Mouse (Mus musculus) spleen, embryonic (tissue): ENCODE results near the gene Pacrg.

Experiments used
- CTCF ChIA-PET: fragments of 350-600 bp; sonication (Branson Sonifier 250); formaldehyde crosslinking; loops from one replicate; lab custom pipeline; 2022; lab: Charles Lee

Pacrg gene

GRCm38 (mm10) chr17:10373727-10374126 is 466.4 kb downstream of the Pacrg start:
- CTCF ChIA-PET, result no interaction called here

GRCm38 (mm10) chr17:10372001-10372785 is 467.9 kb downstream of the Pacrg start:
- CTCF ChIA-PET, result interaction anchor here (0.6 to 0.7 kb wide), 3 partner anchors 12 to 453 kb away, joined by 3 to 12 read pairs (median 5); no protein-coding TSS in a partner anchor

DNA sequence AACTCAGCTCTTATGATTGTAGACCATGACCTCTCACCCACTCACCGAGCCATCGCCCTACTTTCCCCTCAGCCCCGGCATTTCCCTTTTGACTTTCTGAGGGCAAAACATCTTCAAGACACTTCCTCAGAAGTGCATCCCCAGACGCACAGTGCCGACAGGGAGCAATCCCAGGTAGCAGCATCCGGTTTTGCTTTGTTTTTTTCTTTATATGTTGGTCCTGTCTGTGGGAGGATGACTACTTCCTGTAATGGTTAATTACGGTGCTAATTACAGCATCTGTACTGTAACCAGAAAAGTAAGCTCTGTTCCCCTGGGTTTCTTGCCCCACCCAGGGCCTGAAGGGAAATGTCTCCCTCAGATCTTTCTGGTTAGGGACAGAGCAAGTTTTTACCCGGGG is 468.6 kb downstream of the Pacrg start:
- CTCF ChIA-PET, result interaction anchor here (0.6 to 0.7 kb wide), 2 partner anchors 168 to 452 kb away, joined by 3 to 5 read pairs; no protein-coding TSS in a partner anchor

GRCm38 (mm10) chr17:10370660-10371130 is 469.4 kb downstream of the Pacrg start:
- CTCF ChIA-PET, result no interaction called here

GRCm38 (mm10) chr17:10369961-10370659 is 470.0 kb downstream of the Pacrg start:
- CTCF ChIA-PET, result no interaction called here

DNA sequence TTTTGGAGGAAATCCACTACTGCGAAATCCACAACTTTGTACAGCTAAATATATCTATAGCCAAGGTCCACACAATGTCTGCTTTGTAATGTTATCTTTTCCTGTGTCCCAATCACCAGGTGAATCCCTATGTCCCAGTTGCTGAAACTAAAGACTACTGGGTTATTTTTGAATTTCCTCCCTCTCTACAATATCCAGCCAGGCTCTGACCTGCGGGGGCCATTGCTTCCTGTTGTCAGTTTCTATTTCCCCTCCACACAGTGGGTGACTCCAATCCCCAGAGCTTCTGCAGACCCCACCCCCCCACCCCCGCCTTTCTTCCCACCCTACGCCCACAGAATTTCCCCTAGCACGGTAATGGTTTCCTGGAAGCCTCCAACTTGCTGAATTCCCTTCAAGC is 473.1 kb downstream of the Pacrg start:
- CTCF ChIA-PET, result no interaction called here

GRCm38 (mm10) chr17:10366577-10366976 is 473.5 kb downstream of the Pacrg start:
- CTCF ChIA-PET, result no interaction called here

GRCm38 (mm10) chr17:10365501-10366482 is 474.3 kb downstream of the Pacrg start:
- CTCF ChIA-PET, result interaction anchor here (0.5 kb wide), 1 partner anchor 580 kb away, joined by 3 read pairs; no protein-coding TSS in a partner anchor

DNA sequence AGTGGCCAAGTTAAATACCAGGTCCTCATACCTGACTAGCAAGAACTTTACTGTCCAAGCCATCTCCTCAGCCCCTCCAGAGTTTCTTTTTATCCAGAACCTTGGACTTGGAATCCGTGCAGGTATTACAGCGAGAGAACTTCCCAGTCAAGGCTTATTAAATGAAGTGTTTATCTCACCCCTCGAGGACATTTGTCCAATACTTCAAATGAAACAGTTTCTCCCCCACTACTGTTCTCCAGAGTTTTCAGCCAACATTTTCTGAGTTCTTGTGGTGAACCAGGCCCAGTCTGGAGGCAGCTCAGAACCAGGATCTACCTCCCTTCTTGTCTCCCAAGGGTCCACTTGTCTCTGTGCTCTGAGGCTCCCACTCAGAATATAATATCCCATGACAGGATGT is 477.0 kb downstream of the Pacrg start:
- CTCF ChIA-PET, result no interaction called here

GRCm38 (mm10) chr17:10361882-10362291 is 478.2 kb downstream of the Pacrg start:
- CTCF ChIA-PET, result no interaction called here

GRCm38 (mm10) chr17:10360738-10361137 is 479.4 kb downstream of the Pacrg start:
- CTCF ChIA-PET, result no interaction called here

GRCm38 (mm10) chr17:10359466-10359865 is 480.6 kb downstream of the Pacrg start:
- CTCF ChIA-PET, result interaction anchor here (0.6 kb wide), 1 partner anchor 129 kb away, joined by 14 read pairs; no protein-coding TSS in a partner anchor

- CTCF ChIA-PET, result no interaction called here
These were observed 482.8 kb downstream of the Pacrg start for GRCm38 (mm10) chr17:10357348-10357747.

GRCm38 (mm10) chr17:10356294-10356693 is 483.8 kb downstream of the Pacrg start:
- CTCF ChIA-PET, result no interaction called here

GRCm38 (mm10) chr17:10355746-10356145 is 484.4 kb downstream of the Pacrg start:
- CTCF ChIA-PET, result no interaction called here
